Mouse (Mus musculus) frontal cortex, postnatal 10 days (tissue): ENCODE data around the gene Zfp277.

ENCODE experiments used
- DNase-seq, 2 experiments: peaks; one replicate each; pipeline ENCODE4 v3.0.0; 2022; ENCODE audit warnings: low spot score in 2 of 2, mixed read lengths in 1 of 2

Gene Zfp277

GRCm38 (mm10) chr12:40445206-40445605 lies 496 bp downstream of the Zfp277 start:
- no peak for DNase-seq

- DNase-seq, result no peak
Observed at GRCm38 (mm10) chr12:40438049-40438448, 7.7 kb downstream of the Zfp277 start.

- DNase-seq, result no peak
Observed at GRCm38 (mm10) chr12:40434101-40434500, 11.6 kb downstream of the Zfp277 start.

- DNase-seq, result no peak
Observed at GRCm38 (mm10) chr12:40431075-40431474, 14.6 kb downstream of the Zfp277 start.

- no peak for DNase-seq
Observed at GRCm38 (mm10) chr12:40429976-40430375, 15.7 kb downstream of the Zfp277 start.

- no peak for DNase-seq
Observed at GRCm38 (mm10) chr12:40427606-40428005, 18.1 kb downstream of the Zfp277 start.

- no peak for DNase-seq
Observed at GRCm38 (mm10) chr12:40424991-40425390, 20.7 kb downstream of the Zfp277 start.

GRCm38 (mm10) chr12:40417257-40417656 lies 28.4 kb downstream of the Zfp277 start:
- DNase-seq, result no peak

GRCm38 (mm10) chr12:40415312-40415925 lies 30.3 kb downstream of the Zfp277 start:
- DNase-seq, result no peak

- DNase-seq, result no peak
Observed at GRCm38 (mm10) chr12:40414682-40415311, 30.9 kb downstream of the Zfp277 start.

- no peak for DNase-seq
Observed at GRCm38 (mm10) chr12:40399812-40400211, 45.9 kb downstream of the Zfp277 start.

- no peak for DNase-seq
Observed at GRCm38 (mm10) chr12:40399386-40399785, 46.3 kb downstream of the Zfp277 start.

- DNase-seq, result no peak
Observed at GRCm38 (mm10) chr12:40398916-40399315, 46.8 kb downstream of the Zfp277 start.

- DNase-seq, result no peak
Observed at GRCm38 (mm10) chr12:40392869-40393268, 52.8 kb downstream of the Zfp277 start.

- DNase-seq, result no peak
Observed at GRCm38 (mm10) chr12:40391262-40391661, 54.4 kb downstream of the Zfp277 start.

- no peak for DNase-seq
Observed at GRCm38 (mm10) chr12:40387786-40388185, 57.9 kb downstream of the Zfp277 start.

- no peak for DNase-seq
Observed at GRCm38 (mm10) chr12:40385301-40385700, 60.4 kb downstream of the Zfp277 start.

GRCm38 (mm10) chr12:40383718-40384117 lies 62.0 kb downstream of the Zfp277 start:
- DNase-seq, result no peak

- DNase-seq, result no peak
Observed at GRCm38 (mm10) chr12:40382539-40382938, 63.2 kb downstream of the Zfp277 start.

GRCm38 (mm10) chr12:40381824-40382223 lies 63.9 kb downstream of the Zfp277 start:
- no peak for DNase-seq

GRCm38 (mm10) chr12:40381173-40381801 lies 64.4 kb downstream of the Zfp277 start:
- DNase-seq, result no peak

GRCm38 (mm10) chr12:40379538-40379923 lies 66.2 kb downstream of the Zfp277 start:
- no peak for DNase-seq
